Mouse (Mus musculus): ENCODE results near the gene Rfng.

GRCm38 (mm10) chr11:120779876-120780275, 4.1 kb downstream of the Rfng start:
- TF ChIP-seq POLR2A (IDR thresholded peaks at IDR 0.05; ENCODE audit: extremely low read depth, insufficient read depth, low read length) (no peak), CTCF (IDR thresholded peaks at IDR 0.05; ENCODE audit: low read depth, low read length) (no peak)

Data from liver, adult 2 months (tissue).